Mouse (Mus musculus) liver, embryonic 14.5 days (tissue): Measurements from ENCODE around the gene Tmem266.

Experiments used
- CTCF ChIP-seq: IDR thresholded peaks from 2 replicates; pipeline ENCODE4 v1.5.1; 2016; ENCODE audit warnings: antibody characterized with exemption, low read depth, control low read depth
- EP300 ChIP-seq: IDR thresholded peaks from 2 replicates; pipeline ENCODE4 v1.6.1; 2016; ENCODE audit warnings: antibody characterized with exemption, low read depth

GRCm38 (mm10) chr9:55328151-55328918 is 1.6 kb downstream of the Tmem266 start:
- TF ChIP-seq CTCF (no peak), EP300 (no peak)
